Mouse (Mus musculus) liver (tissue): ENCODE measurements around the gene Smim24.

Experiments
- DNase-seq: peaks from one replicate; pipeline ENCODE4 v3.0.0-alpha.2; 2020; ENCODE audit warnings: mixed read lengths

Gene Smim24

GRCm38 (mm10) chr10:81392270-81392669 lies 581 bp upstream of the Smim24 start:
- no peak for DNase-seq

DNA sequence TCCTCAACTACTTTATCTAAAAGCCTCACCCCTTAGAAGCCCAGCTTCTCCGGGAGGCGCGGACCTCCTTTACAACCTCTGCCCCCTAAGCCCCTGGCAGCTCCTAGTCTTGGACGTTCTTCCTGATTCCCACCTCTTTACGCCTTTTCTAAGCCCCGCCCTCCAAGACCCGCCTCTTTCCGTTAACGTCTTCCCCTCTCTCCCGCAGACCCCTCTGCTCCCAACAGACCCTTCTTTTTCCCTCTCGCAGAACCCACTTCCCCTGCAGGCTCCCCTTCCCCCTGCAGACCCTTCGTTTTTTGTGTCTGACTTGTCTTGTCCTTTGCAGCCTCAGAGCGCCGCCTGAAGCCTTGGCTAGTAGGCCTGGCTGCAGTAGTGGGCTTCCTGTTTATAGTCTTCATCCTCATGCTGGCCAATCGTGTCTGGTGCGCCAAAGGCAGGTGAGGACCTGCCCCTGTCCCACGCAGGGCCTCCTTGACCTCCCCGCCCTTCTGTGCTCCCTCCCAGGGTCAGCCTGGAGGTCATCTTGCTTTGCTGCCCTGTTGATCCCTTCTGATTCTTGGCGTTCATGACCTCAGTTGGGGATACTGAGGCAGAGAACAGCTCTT lies 709 bp downstream of the Smim24 start:
- DNase-seq = peak; percentile 46

DNA sequence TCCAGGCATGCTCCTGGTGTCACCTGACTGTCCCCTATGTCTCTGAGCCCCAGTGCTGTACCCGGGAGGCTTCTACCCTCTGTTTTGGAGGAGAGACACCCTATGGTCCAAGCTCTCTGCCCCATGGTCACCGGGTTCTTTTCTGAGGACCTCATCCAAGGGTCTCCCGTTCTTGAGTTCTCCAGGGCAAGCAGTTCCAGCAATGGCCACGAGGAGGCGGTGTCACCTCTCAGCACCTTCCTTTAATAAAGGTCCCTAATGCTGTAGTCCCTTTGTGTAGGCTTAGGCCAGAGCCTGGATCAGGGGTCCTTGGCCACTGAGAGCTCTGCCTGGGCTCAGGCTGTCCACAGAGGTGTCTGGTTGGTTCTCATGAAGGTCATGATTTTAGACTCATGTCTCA lies 2.3 kb downstream of the Smim24 start:
- DNase-seq = peak; percentile 70

GRCm38 (mm10) chr10:81395865-81396264 lies 3.0 kb downstream of the Smim24 start:
- DNase-seq = no peak

DNA sequence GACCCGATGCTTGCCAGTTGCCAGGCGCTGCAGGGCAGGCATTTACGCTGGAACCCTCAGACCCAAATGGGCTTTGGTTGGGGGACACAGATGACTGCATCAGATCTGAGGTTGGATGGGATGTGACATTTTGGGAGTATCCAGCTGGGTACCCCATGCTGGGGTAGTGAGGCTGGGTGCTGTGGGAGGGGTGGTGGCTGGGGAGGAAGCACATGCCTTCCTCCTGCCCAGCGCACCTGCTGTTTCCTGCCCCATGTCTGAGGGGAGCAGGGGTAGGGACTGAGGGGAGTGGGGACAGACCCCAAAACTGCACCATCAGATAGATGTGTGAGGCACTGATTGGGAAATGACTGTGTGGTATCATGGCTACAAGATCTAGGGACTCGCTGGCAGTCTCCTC lies 3.9 kb downstream of the Smim24 start:
- no peak for DNase-seq

GRCm38 (mm10) chr10:81399296-81399695 lies 6.4 kb downstream of the Smim24 start:
- DNase-seq = no peak

- no peak for DNase-seq
These were observed 7.0 kb downstream of the Smim24 start for GRCm38 (mm10) chr10:81399798-81400308.

GRCm38 (mm10) chr10:81400371-81401204 lies 7.7 kb downstream of the Smim24 start:
- DNase-seq = no peak

DNA sequence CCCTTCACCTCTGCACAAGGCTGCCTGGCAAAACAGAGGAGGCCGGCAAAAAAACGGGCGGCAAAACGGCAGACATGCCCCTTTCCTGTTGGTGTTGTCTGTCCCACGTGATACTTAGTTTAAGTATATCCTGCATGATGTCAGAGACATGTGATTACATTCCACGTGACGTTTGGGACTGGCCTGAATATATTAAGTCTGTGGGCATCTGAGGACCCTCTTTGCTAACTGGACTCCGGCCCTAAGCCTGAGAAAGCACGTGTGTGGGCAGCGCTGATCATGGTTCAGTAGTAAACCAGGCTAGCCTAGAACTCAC lies 8.3 kb downstream of the Smim24 start:
- DNase-seq = no peak

GRCm38 (mm10) chr10:81401521-81402226 lies 8.8 kb downstream of the Smim24 start:
- DNase-seq = peak; percentile 88

GRCm38 (mm10) chr10:81402227-81402765 lies 9.4 kb downstream of the Smim24 start:
- DNase-seq = no peak

- DNase-seq = no peak
These were observed 10.7 kb downstream of the Smim24 start for GRCm38 (mm10) chr10:81403511-81403910.

GRCm38 (mm10) chr10:81404082-81404481 lies 11.2 kb downstream of the Smim24 start:
- DNase-seq = no peak

DNA sequence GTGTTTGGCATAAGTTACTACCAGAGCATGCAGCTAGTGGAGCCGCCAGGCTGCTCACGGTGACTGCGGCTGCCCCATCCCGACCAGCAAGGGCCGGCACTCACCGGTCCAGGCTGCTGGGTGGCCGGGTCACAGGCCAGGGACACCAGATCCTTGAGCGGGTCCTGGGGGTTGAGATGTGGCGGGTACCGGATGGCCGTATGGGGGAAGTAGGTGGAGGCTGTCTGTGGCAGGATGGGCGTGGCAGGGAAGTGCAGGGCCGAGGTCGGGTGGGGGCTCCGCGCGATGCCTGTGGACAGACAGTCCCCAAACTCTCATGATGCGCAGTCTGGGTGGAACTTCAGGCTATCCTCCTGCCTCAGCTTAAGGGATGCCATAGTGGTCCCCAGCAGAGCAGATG lies 11.9 kb downstream of the Smim24 start:
- no peak for DNase-seq

DNA sequence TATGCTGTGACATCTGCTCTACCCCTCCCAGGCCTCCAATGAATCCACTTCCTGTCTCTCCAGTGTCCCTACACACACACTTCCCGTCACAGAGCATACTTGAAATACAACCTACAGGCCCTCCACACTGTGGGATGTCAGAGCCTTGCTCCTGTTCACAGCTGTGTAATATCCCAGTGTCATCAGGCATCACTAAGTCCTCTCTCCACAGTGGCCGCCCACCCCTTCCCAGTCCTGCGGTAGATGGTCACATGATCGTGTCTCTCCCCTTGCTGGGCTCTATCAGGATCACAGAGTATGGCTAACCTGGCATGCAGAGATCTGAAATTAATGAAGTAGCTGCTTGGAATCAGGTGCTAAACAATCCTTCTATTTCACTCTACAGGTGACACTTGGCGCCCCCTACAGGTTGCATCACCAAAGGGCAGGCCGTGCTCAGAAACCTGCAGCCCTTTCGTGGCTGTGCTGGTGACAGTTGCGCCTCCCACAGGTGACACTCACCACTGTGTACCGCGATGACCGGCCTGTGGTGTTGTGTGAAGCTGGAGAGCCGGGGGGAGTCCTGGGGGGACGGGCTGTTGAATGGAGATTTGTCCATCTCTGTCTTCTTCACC lies 12.8 kb downstream of the Smim24 start:
- DNase-seq = peak; percentile 75

GRCm38 (mm10) chr10:81406504-81407440 lies 13.9 kb downstream of the Smim24 start:
- DNase-seq = no peak

- peak; percentile 68 for DNase-seq
These were observed 14.9 kb downstream of the Smim24 start for GRCm38 (mm10) chr10:81407539-81408423.

DNA sequence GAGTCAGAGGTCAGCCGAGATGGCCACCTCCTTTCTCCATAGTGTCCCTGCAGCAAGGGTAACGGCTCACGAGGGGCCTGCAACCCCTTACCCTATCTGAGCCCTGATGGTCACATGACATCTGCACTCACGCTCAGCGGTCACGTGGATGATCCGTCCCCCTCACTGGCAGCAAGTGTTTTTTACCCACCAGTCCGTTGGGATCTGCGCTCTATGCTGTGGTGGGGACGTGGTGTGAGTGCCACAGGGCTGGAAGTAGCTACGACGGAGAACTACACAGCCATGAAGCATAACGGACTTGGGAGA lies 15.5 kb downstream of the Smim24 start:
- no peak for DNase-seq

DNA sequence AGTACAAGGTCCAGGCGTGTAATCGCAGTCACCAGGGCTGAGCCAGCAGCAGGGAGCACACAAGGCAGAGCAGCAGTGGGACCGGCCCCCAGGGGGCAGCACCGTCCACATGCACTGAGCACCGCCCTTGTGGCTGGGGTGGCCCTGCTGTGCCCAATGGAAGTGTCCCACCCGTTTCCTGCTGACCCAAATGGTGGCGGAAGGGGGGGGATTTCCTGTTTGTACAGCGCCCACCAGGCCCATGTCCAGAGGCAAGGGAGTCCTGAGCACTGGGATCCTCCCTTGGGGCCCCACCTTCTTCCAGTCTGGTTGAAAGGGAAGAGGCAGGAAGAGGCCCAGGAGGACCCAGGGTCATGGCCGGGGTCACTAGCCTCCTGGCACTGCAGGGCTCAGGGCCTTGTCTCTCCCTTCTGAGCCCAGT lies 16.0 kb downstream of the Smim24 start:
- peak; percentile 86 for DNase-seq

- DNase-seq = peak; percentile 53
These were observed 16.5 kb downstream of the Smim24 start for GRCm38 (mm10) chr10:81409330-81409729.

DNA sequence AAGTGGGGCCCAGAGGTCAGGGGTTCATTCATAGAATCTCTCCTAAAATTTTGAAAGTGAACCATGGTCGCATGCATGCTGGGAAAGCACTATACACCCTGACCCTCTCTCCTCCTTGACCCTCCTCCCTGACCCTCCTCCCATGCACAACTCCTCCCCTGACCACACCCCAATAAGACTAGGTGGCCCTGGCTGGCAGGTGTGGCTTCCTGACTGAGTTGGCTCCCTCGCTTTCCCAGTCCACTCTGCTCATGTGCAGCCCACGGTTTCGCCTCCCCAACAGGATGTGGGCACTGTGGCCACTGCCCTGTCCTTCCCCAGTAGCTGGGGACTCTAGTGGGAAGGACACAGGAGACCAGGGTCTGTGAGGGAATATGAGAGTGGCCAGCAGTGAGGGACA lies 17.5 kb downstream of the Smim24 start:
- no peak for DNase-seq
